Mouse (Mus musculus) stomach, embryonic 14.5 days (tissue): ENCODE data around the gene Rala. TPM values are rescaled to one million over a fixed set of nuclear protein-coding genes. Genes with fewer than 3 reads are reported as not detected.

ENCODE experiments used
- ATAC-seq: fragments of 200-750 bp; cut with Nextera tagmentation; 2 replicates; pipeline ENCODE4 v1.8.0; 2017; ENCODE audit warnings: low read depth, moderate TSS enrichment; ENCODE audit not compliant: insufficient number of reproducible peaks, insufficient read depth, low FRiP score
- H3K27ac ChIP-seq: fragments of 300-500 bp; sonication (generic); 2 replicates; pipeline ENCODE4 v1.5.1; 2014; ENCODE audit warnings: mild to moderate bottlenecking, low read length, moderate library complexity, mixed read lengths
- H3K27me3 ChIP-seq: fragments of 300-500 bp; sonication (generic); 2 replicates; pipeline ENCODE4 v1.6.1; 2014; ENCODE audit warnings: low read length, control low read depth, mixed read lengths; ENCODE audit not compliant: control insufficient read depth, insufficient read depth
- H3K36me3 ChIP-seq: fragments of 300-500 bp; sonication (generic); 2 replicates; pipeline ENCODE4 v1.6.1; 2014; ENCODE audit warnings: mild to moderate bottlenecking, control low read depth, low read length, moderate library complexity, mixed read lengths; ENCODE audit not compliant: control insufficient read depth, insufficient read depth
- H3K4me1 ChIP-seq: fragments of 300-500 bp; sonication (generic); 2 replicates; pipeline ENCODE4 v1.6.1; 2014; ENCODE audit warnings: low read length, control low read depth, mixed read lengths; ENCODE audit not compliant: control insufficient read depth, insufficient read depth
- H3K4me2 ChIP-seq: fragments of 300-500 bp; sonication (generic); replicated peaks from 2 replicates; pipeline ENCODE4 v1.6.1; 2014; ENCODE audit warnings: low read depth, low read length, control low read depth
- H3K4me3 ChIP-seq: fragments of 300-500 bp; sonication (generic); 2 replicates; pipeline ENCODE4 v1.5.1; 2014; ENCODE audit warnings: low read depth, low read length, control low read depth
- H3K9ac ChIP-seq: fragments of 300-500 bp; sonication (generic); replicated peaks from 2 replicates; pipeline ENCODE4 v1.6.1; 2014; ENCODE audit warnings: low read depth, mild to moderate bottlenecking, control low read depth, low read length, moderate library complexity, mixed read lengths
- H3K9me3 ChIP-seq: fragments of 300-500 bp; sonication (generic); 2 replicates; pipeline ENCODE4 v1.6.1; 2016; ENCODE audit warnings: low read depth, low read length, control low read depth; ENCODE audit not compliant: control insufficient read depth
- WGBS: fragments of 180-500 bp; shearing (Covaris S2); extraction: QIAGEN DNeasy Blood & Tissue Kit; methylation state at CpG from one replicate; pipeline ENCODE4 v1.1.7; 2014; 5-methylcytosine and 5-hydroxymethylcytosine counted together
- polyA plus RNA-seq: library from polyadenylated mRNA; unstranded; fragments of >200 nt; fragmentation: Nextera tagmentation; extraction: Ambion mirVana; gene quantifications from 2 replicates; pipeline ENCODE4 v1.2.1, GENCODE M21; 2014

Rala gene
- polyA plus RNA-seq, 1 experiment from 2014 or later, result 105 TPM

DNA sequence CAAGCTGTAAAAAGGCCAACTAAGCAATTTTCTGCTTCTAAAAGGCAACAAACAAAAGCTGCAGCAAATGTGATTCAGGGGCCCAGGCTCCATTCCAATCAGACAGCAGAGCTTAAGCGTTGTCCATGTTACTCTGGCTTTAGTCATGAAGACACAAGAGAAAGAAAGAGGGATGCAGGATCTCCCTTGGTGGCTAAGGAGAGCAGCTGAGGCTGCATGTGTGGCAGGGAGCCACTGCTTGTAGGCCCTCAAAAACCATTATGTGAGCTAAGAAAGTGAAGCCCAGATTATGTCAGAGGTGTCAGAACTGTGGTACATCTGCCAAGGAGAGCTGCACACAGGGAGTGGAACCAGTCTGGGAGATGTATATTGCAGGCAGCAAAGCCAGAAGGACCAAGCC is 36.7 kb downstream of the Rala start:
- H3K9ac ChIP-seq, result no peak overlapping the region
- H3K27ac ChIP-seq, result no peak overlapping the region
- ATAC-seq, result no peak
- H3K4me2 ChIP-seq, result no peak overlapping the region
- no peak overlapping the region for H3K4me3 ChIP-seq
- H3K9me3 ChIP-seq, result no peaks in the 10 kb centered on the region
- H3K36me3 ChIP-seq, result no peaks in the 10 kb centered on the region
- WGBS, result 85% methylated on average over 1 of the region's 1 CpGs
- no peaks in the 10 kb centered on the region for H3K4me1 ChIP-seq
- H3K27me3 ChIP-seq, result no peaks in the 10 kb centered on the region

GRCm38 (mm10) chr13:17901474-17901873 is 42.6 kb downstream of the Rala start:
- Histone ChIP-seq H3K4me3 (no peak overlapping the region), H3K27me3 (no peaks in the 10 kb centered on the region), H3K4me2 (no peak overlapping the region), H3K9me3 (no peaks in the 10 kb centered on the region), H3K4me1 (no peaks in the 10 kb centered on the region), H3K36me3 (no peaks in the 10 kb centered on the region), H3K9ac (no peak overlapping the region), H3K27ac (no peak overlapping the region)
- WGBS, result 88% methylated on average over 4 of the region's 4 CpGs
- ATAC-seq, result no peak

DNA sequence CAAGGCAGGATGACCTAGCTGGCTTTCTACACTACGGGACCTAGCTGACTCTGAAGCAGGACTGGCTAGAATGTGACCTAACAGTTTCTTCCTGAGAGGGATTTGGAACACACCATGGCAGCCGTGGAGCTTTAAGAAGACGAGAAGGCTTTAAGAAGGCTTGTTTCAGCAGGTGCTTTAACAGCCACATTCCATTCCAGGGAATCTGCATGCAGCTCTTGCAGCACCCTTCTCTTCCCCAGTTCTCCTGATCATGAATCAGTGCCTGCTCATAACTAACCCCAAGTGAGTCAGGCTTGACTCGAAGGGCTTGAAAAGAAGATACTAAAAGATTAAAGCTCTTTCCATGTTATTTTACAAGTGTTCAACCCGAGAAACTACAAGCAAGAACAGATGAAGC is 43.4 kb downstream of the Rala start:
- peaks cover 4% of the 10 kb centered on the region; the same call in 1 of the 2 replicates for H3K36me3 ChIP-seq
- no peaks in the 10 kb centered on the region for H3K4me1 ChIP-seq
- H3K27ac ChIP-seq, result no peak overlapping the region
- ATAC-seq, result no peak
- no peak overlapping the region for H3K9ac ChIP-seq
- H3K4me2 ChIP-seq, result no peak overlapping the region
- WGBS, result 71% methylated on average over 5 of the region's 5 CpGs
- no peaks in the 10 kb centered on the region for H3K9me3 ChIP-seq
- no peak overlapping the region for H3K4me3 ChIP-seq
- no peaks in the 10 kb centered on the region for H3K27me3 ChIP-seq

- Histone ChIP-seq H3K9me3 (no peaks in the 10 kb centered on the region), H3K36me3 (peaks cover 14% of the 10 kb centered on the region), H3K4me1 (no peaks in the 10 kb centered on the region), H3K4me3 (no peak overlapping the region), H3K9ac (no peak overlapping the region), H3K4me2 (no peak overlapping the region), H3K27me3 (no peaks in the 10 kb centered on the region), H3K27ac (no peak overlapping the region)
- no peak for ATAC-seq
- 32% methylated on average over 1 of the region's 1 CpGs for WGBS
Observed at GRCm38 (mm10) chr13:17897040-17897439, 47.0 kb downstream of the Rala start.

GRCm38 (mm10) chr13:17891545-17891944 is 52.5 kb downstream of the Rala start:
- Histone ChIP-seq H3K4me2 (no peak overlapping the region), H3K27me3 (no peaks in the 10 kb centered on the region), H3K4me3 (no peak overlapping the region), H3K4me1 (no peaks in the 10 kb centered on the region), H3K27ac (no peak overlapping the region), H3K9ac (no peak overlapping the region), H3K36me3 (peaks cover 36% of the 10 kb centered on the region), H3K9me3 (no peaks in the 10 kb centered on the region)
- no peak for ATAC-seq
- WGBS, result 89% methylated on average over 6 of the region's 6 CpGs

GRCm38 (mm10) chr13:17884211-17884610 is 59.8 kb downstream of the Rala start:
- H3K4me1 ChIP-seq, result no peaks in the 10 kb centered on the region
- no peaks in the 10 kb centered on the region for H3K27me3 ChIP-seq
- ATAC-seq, result no peak
- H3K4me2 ChIP-seq, result no peak overlapping the region
- no peak overlapping the region for H3K4me3 ChIP-seq
- no peak overlapping the region for H3K9ac ChIP-seq
- no peaks in the 10 kb centered on the region for H3K9me3 ChIP-seq
- peaks cover 23% of the 10 kb centered on the region for H3K36me3 ChIP-seq
- no peak overlapping the region for H3K27ac ChIP-seq
- WGBS, result 90% methylated on average over 8 of the region's 8 CpGs

DNA sequence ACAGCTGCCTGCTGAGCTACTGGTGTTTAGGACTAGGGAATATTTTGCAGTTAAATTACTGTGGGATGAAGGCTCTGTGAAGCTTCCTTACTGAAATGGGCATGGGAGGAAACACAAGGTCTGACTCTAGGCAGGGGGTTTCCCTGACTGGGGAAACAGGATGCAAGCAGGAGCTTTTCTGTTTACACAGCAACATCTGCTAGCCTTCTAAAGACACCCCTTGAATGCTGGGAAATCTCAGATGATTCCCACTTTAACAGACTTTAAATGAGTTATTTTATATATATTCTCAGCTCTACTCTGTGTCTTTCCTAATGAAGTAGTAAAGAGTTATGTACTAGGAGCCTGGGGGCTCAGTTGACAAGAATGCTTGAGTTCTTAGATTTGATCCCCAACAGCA is 65.0 kb downstream of the Rala start:
- Histone ChIP-seq H3K27ac (no peak overlapping the region; the same call in 1 of the 2 replicates), H3K4me1 (no peaks in the 10 kb centered on the region), H3K36me3 (peaks cover 10% of the 10 kb centered on the region; the same call in 1 of the 2 replicates), H3K4me3 (no peak overlapping the region), H3K27me3 (no peaks in the 10 kb centered on the region), H3K9ac (no peak overlapping the region), H3K9me3 (no peaks in the 10 kb centered on the region), H3K4me2 (no peak overlapping the region)
- ATAC-seq, result no peak

- no peaks in the 10 kb centered on the region for H3K36me3 ChIP-seq
- no peak overlapping the region for H3K4me2 ChIP-seq
- H3K4me3 ChIP-seq, result no peak overlapping the region
- no peak for ATAC-seq
- no peak overlapping the region for H3K27ac ChIP-seq
- no peaks in the 10 kb centered on the region for H3K9me3 ChIP-seq
- no peaks in the 10 kb centered on the region for H3K27me3 ChIP-seq
- no peaks in the 10 kb centered on the region for H3K4me1 ChIP-seq
- no peak overlapping the region for H3K9ac ChIP-seq
- WGBS, result 75% methylated on average over 2 of the region's 2 CpGs
Observed at GRCm38 (mm10) chr13:17866741-17867140, 77.3 kb downstream of the Rala start.

GRCm38 (mm10) chr13:17860536-17860935 is 83.5 kb downstream of the Rala start:
- 89% methylated on average over 6 of the region's 6 CpGs for WGBS
- H3K27me3 ChIP-seq, result no peaks in the 10 kb centered on the region
- H3K9me3 ChIP-seq, result no peaks in the 10 kb centered on the region
- H3K4me2 ChIP-seq, result no peak overlapping the region
- no peak overlapping the region for H3K27ac ChIP-seq
- no peak overlapping the region for H3K9ac ChIP-seq
- ATAC-seq, result no peak
- H3K4me3 ChIP-seq, result no peak overlapping the region
- H3K36me3 ChIP-seq, result no peaks in the 10 kb centered on the region
- no peaks in the 10 kb centered on the region for H3K4me1 ChIP-seq
